Mouse (Mus musculus) heart, adult 2 months (tissue): ENCODE measurements around the gene Litaf.

Experiments used
- CTCF ChIP-seq: fragments of 200-600 bp; IDR thresholded peaks from 2 replicates; pipeline ENCODE4 v1.8.1; 2022; ENCODE audit warnings: antibody characterized with exemption, mild to moderate bottlenecking, moderate library complexity
- EP300 ChIP-seq: fragments of 200-500 bp; IDR thresholded peaks from 2 replicates; pipeline ENCODE4 v1.6.1; 2011; ENCODE audit warnings: low read depth, low read length, control low read depth; ENCODE audit not compliant: insufficient read depth

DNA sequence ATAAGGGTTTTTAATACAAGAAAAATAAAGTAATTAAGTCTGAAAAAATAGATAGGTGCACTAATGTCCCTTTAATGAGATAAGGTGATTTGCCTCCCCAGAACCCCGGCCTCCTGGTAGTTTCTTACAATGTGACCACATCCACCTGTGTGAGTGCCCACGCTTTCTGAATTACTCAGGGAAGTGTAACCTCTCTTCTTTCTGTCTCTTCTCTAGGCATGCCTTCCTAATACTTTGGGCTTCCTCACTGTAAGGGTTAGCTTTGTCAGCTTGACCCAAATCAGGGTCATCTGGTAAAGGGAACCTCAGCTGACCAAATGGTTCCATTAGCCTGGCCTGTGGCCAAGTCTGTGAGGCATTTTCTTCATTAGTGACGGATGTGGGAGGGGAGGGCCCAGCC is 51.5 kb downstream of the Litaf start:
- no peak for TF ChIP-seq CTCF
- TF ChIP-seq EP300: no peak
